ENCODE assay signal across 14 mouse cellular contexts in the genomic region with DNA sequence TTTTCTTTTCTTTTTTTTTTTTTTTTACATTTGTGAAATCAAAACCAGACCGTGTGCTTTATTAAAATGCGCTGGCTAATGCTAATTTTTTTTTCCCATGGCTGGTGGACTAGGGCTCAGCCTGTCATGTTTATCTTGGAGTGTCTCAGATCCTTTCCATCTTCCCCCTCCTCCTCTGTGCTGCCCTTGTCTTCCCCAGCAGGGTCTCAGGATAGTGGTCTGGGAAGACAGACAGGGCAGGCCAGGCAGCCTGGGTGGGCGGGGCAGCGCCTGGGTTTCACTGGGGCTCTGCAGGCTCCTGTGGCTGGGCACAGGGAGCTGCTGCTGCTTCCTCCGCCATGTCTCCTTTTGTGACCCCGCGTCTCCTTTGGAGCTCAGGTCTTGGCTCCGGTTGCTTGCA.
DNase-seq lines count a peak whose midpoint lies in the region; ATAC-seq and TF ChIP-seq lines count a peak whose summit lies in the region.
"Had no signal": no experiment of that assay in that cellular context is flagged by ENCODE, and none has a peak within 500 bp of the region (broad histone marks: within the 10 kb centered on the region; RNA-seq: fewer than 3 reads in every experiment).

No protein-coding gene starts in this region.

- H3K27me3 ChIP-seq in heart, embryonic 12.5 days (replicated peaks): no peaks in the 10 kb centered on the region
- H3K27me3 ChIP-seq in lung, embryonic 14.5 days (ENCODE audit: insufficient read depth, low read length): no peaks in the 10 kb centered on the region
- peaks cover 4% of the 10 kb centered on the region; the same call in 1 of the 2 replicates for H3K27me3 ChIP-seq in limb, embryonic 12.5 days
- H3K27me3 ChIP-seq: neural tube, embryonic 12.5 days had no signal

- no peak overlapping the region for H3K4me3 ChIP-seq in heart, embryonic 12.5 days
- H3K4me3 ChIP-seq in lung, embryonic 14.5 days (ENCODE audit: low read depth, low read length): no peak overlapping the region
- H3K4me3 ChIP-seq in limb, embryonic 12.5 days (replicated peaks): no peak overlapping the region
- H3K4me3 ChIP-seq: neural tube, embryonic 12.5 days had no signal

- no peak for ATAC-seq in heart, embryonic 12.5 days (ENCODE audit: insufficient number of reproducible peaks, low FRiP score)
- ATAC-seq in lung, embryonic 14.5 days (ENCODE audit: insufficient read depth): 0 out of 2 replicates have a peak, but pooled peaks have one; percentile 31
- no peak for ATAC-seq in limb, embryonic 12.5 days (ENCODE audit: insufficient number of reproducible peaks, insufficient read depth, low FRiP score, low TSS enrichment, low read depth)
- ATAC-seq: CD4-positive, CD25-positive, alpha-beta regulatory T cell, adult 4 months had no signal

- peaks cover 61% of the 10 kb centered on the region for H3K4me1 ChIP-seq in heart, embryonic 12.5 days (replicated peaks)
- peaks cover 23% of the 10 kb centered on the region for H3K4me1 ChIP-seq in lung, embryonic 14.5 days (ENCODE audit: insufficient read depth)
- H3K4me1 ChIP-seq in limb, embryonic 12.5 days (replicated peaks): peaks cover 21% of the 10 kb centered on the region

- no peak for TF ChIP-seq CTCF in lung, embryonic 14.5 days (IDR thresholded peaks at IDR 0.05; ENCODE audit: low read depth)

- intact Hi-C loops in heart, postnatal 10 days (cut with DNase I): no loop called here

- no peak for DNase-seq in heart, postnatal 10 days
- peak; percentile 51 for DNase-seq in lung, embryonic 14.5 days
- DNase-seq in lung, postnatal 4 days: no peak
- peak; percentile 63 for DNase-seq in embryo, embryonic 11 days
- DNase-seq in adrenal gland, postnatal 14 days: no peak
- no peak for DNase-seq in spleen, postnatal 10 days (ENCODE audit: low spot score in 2 of 2)
- DNase-seq: cerebellum, postnatal 25 days; heart, postnatal 14 days; kidney, postnatal 4 days; right cerebral cortex, postnatal 25 days had no signal

- WGBS in heart, embryonic 12.5 days: 31% methylated on average over 8 of the region's 8 CpGs
- 28% methylated on average over 8 of the region's 8 CpGs for WGBS in lung, embryonic 14.5 days
- 51% methylated on average over 8 of the region's 8 CpGs for WGBS in limb, embryonic 12.5 days

- H3K9me3 ChIP-seq in heart, embryonic 12.5 days (replicated peaks): no peaks in the 10 kb centered on the region
- H3K9me3 ChIP-seq in lung, embryonic 14.5 days (ENCODE audit: low read depth, low read length): no peaks in the 10 kb centered on the region
- H3K9me3 ChIP-seq in limb, embryonic 12.5 days: no peaks in the 10 kb centered on the region
- H3K9me3 ChIP-seq: neural tube, embryonic 12.5 days had no signal

- no peak overlapping the region for H3K9ac ChIP-seq in heart, embryonic 12.5 days
- H3K9ac ChIP-seq in lung, embryonic 14.5 days: no peak overlapping the region
- no peak overlapping the region for H3K9ac ChIP-seq in limb, embryonic 12.5 days (replicated peaks)
- H3K9ac ChIP-seq: neural tube, embryonic 12.5 days had no signal

- no peak overlapping the region for H3K4me2 ChIP-seq in heart, embryonic 12.5 days
- H3K4me2 ChIP-seq in lung, embryonic 14.5 days: no peak overlapping the region
- no peak overlapping the region for H3K4me2 ChIP-seq in limb, embryonic 12.5 days
- H3K4me2 ChIP-seq: neural tube, embryonic 12.5 days had no signal

- peak overlapping the region; percentile 45; the same call in 1 of the 2 replicates for H3K27ac ChIP-seq in heart, embryonic 12.5 days (ENCODE audit: poor library complexity, severe bottlenecking)
- peak overlapping the region; percentile 71; the same call in 1 of the 2 replicates for H3K27ac ChIP-seq in lung, embryonic 14.5 days (ENCODE audit: low read depth)
- H3K27ac ChIP-seq in limb, embryonic 12.5 days: peak overlapping the region; percentile 76
- H3K27ac ChIP-seq: neural tube, embryonic 12.5 days had no signal

- no peaks in the 10 kb centered on the region for H3K36me3 ChIP-seq in heart, embryonic 12.5 days
- H3K36me3 ChIP-seq in lung, embryonic 14.5 days (ENCODE audit: insufficient read depth): no peaks in the 10 kb centered on the region
- no peaks in the 10 kb centered on the region for H3K36me3 ChIP-seq in limb, embryonic 12.5 days
- H3K36me3 ChIP-seq: neural tube, embryonic 12.5 days had no signal

Comparison
In these comparisons a context has a peak if more than half of its experiments do, and no peak if none do; other contexts are left out.
1. DNase-seq: peak in lung, embryonic 14.5 days (single experiment) and embryo, embryonic 11 days (single experiment); none in heart, postnatal 10 days (0 of 2), lung, postnatal 4 days (0 of 2), adrenal gland, postnatal 14 days (single experiment) and spleen, postnatal 10 days (0 of 2).
2. Peak in every context shown above with its lines, with median percentiles within 50 percentile points of each other: H3K27ac ChIP-seq.